Mouse (Mus musculus): ENCODE measurements at regions not wholly inside any gene's neighbourhood (a gene's known extent, or its start where the extent isn't known, plus 50 kb on each side); places are given as distances from the start of the nearest gene placed in this dataset.

DNA sequence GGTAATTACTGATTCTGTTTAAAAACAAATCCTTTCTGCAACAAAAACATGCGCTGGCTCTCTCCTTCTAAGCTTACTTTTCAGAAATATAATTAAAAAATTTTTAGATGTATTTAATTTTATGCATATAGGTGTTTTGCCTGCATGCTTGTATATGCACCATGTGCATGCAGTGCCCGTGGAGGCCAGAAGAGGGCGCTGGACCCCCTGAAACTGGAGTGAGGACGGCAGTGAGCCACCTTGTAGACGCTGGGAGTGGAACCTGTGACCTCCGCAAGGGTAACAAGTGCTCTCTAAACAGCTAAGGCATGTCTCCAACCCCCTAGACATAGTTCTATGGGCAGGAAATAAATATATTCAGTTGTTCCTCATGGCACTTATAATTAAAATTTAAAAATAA, 80.7 kb downstream of the Syf2 start:
- no peaks in the 10 kb centered on the region for H3K4me1 ChIP-seq (ENCODE audit: insufficient read depth, low read length)
- WGBS = 83% methylated on average over 6 of the region's 6 CpGs
- no peaks in the 10 kb centered on the region for H3K27me3 ChIP-seq (ENCODE audit: insufficient read depth, low read length)
- no peak overlapping the region for H3K9ac ChIP-seq (replicated peaks; ENCODE audit: low read length)
- no peak overlapping the region for H3K4me3 ChIP-seq (ENCODE audit: low read length)
- no peak overlapping the region for H3K27ac ChIP-seq (ENCODE audit: low read length)
- ATAC-seq (ENCODE audit: low FRiP score, low TSS enrichment) = no peak
- H3K4me2 ChIP-seq (replicated peaks; ENCODE audit: low read depth, low read length) = no peak overlapping the region
- no peaks in the 10 kb centered on the region for H3K36me3 ChIP-seq (ENCODE audit: insufficient read depth, low read length)
- H3K9me3 ChIP-seq (ENCODE audit: low read length) = peaks cover 4% of the 10 kb centered on the region; the same call in 1 of the 2 replicates

DNA sequence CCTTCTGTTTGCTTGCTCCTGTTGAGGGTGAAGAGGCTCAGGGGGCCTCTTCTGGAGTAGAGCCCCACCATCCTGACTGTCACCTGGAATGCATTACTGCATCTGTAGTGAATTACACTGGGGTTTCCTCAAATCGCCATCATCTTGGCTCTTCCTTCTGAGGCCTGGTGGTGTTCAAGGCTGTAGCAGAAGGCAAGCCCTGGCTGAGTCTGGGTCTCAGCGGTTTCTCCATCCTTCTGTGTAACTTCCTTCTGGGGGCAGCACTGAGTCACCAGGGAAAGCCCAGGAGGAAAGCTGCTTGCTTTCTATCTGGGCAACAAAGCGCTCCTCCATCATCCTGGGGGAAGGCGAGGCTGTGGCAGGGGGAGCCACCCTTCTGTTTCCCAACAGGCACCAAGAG, 82.2 kb downstream of the Syf2 start:
- no peak overlapping the region for H3K4me2 ChIP-seq (replicated peaks; ENCODE audit: low read depth, low read length)
- no peaks in the 10 kb centered on the region for H3K27me3 ChIP-seq (ENCODE audit: insufficient read depth, low read length)
- no peak overlapping the region for H3K9ac ChIP-seq (replicated peaks; ENCODE audit: low read length)
- peaks cover 4% of the 10 kb centered on the region; the same call in 1 of the 2 replicates for H3K9me3 ChIP-seq (ENCODE audit: low read length)
- WGBS = 78% methylated on average over 4 of the region's 4 CpGs
- ATAC-seq (ENCODE audit: low FRiP score, low TSS enrichment) = no peak
- H3K27ac ChIP-seq (ENCODE audit: low read length) = no peak overlapping the region
- no peaks in the 10 kb centered on the region for H3K36me3 ChIP-seq (ENCODE audit: insufficient read depth, low read length)
- no peaks in the 10 kb centered on the region for H3K4me1 ChIP-seq (ENCODE audit: insufficient read depth, low read length)
- no peak overlapping the region for H3K4me3 ChIP-seq (ENCODE audit: low read length)

DNA sequence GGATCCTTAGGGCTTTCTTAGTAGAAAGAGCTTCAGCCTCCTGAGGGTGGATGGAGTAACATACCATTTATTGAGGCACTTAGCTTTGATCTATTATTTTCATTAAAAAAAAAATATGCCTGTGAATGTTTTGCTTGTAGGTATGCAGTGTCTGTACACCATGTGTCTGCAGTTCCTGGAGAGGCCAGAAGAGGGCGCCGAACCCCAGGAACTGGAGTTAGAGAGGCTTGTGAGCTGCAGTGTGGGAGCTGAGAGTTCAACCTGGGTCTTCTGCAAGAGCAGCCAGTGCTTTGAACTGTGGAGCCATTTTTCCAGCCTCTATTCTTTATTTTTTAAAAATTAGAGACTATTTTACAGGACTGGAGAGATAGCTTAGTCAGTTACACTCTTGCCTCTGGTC, 83.2 kb downstream of the Syf2 start:
- no peaks in the 10 kb centered on the region for H3K4me1 ChIP-seq (ENCODE audit: insufficient read depth, low read length)
- 50% methylated on average over 2 of the region's 2 CpGs for WGBS
- H3K27me3 ChIP-seq (ENCODE audit: insufficient read depth, low read length) = no peaks in the 10 kb centered on the region
- no peak for ATAC-seq (ENCODE audit: low FRiP score, low TSS enrichment)
- peaks cover 4% of the 10 kb centered on the region; the same call in 1 of the 2 replicates for H3K9me3 ChIP-seq (ENCODE audit: low read length)
- H3K4me2 ChIP-seq (replicated peaks; ENCODE audit: low read depth, low read length) = no peak overlapping the region
- no peak overlapping the region for H3K9ac ChIP-seq (replicated peaks; ENCODE audit: low read length)
- H3K36me3 ChIP-seq (ENCODE audit: insufficient read depth, low read length) = no peaks in the 10 kb centered on the region
- no peak overlapping the region for H3K27ac ChIP-seq (ENCODE audit: low read length)
- no peak overlapping the region for H3K4me3 ChIP-seq (ENCODE audit: low read length)

- Histone ChIP-seq H3K9me3 (ENCODE audit: low read length) (peaks cover 5% of the 10 kb centered on the region; the same call in 1 of the 2 replicates), H3K4me2 (replicated peaks; ENCODE audit: low read depth, low read length) (no peak overlapping the region), H3K4me1 (ENCODE audit: insufficient read depth, low read length) (no peaks in the 10 kb centered on the region), H3K27ac (ENCODE audit: low read length) (no peak overlapping the region), H3K27me3 (ENCODE audit: insufficient read depth, low read length) (no peaks in the 10 kb centered on the region), H3K4me3 (ENCODE audit: low read length) (no peak overlapping the region), H3K36me3 (ENCODE audit: insufficient read depth, low read length) (no peaks in the 10 kb centered on the region), H3K9ac (replicated peaks; ENCODE audit: low read length) (no peak overlapping the region)
- WGBS = 20% methylated on average over 8 of the region's 8 CpGs
- no peak for ATAC-seq (ENCODE audit: low FRiP score, low TSS enrichment)
Observed at GRCm38 (mm10) chr4:135018018-135018417, 87.3 kb downstream of the Syf2 start.

- Histone ChIP-seq H3K4me2 (replicated peaks; ENCODE audit: low read depth, low read length) (no peak overlapping the region), H3K27me3 (ENCODE audit: insufficient read depth, low read length) (no peaks in the 10 kb centered on the region), H3K9ac (replicated peaks; ENCODE audit: low read length) (no peak overlapping the region), H3K27ac (ENCODE audit: low read length) (no peak overlapping the region), H3K4me3 (ENCODE audit: low read length) (no peak overlapping the region), H3K4me1 (ENCODE audit: insufficient read depth, low read length) (no peaks in the 10 kb centered on the region), H3K36me3 (ENCODE audit: insufficient read depth, low read length) (no peaks in the 10 kb centered on the region), H3K9me3 (ENCODE audit: low read length) (0 out of 2 replicates have a peak, but pooled peaks cover 5% of the 10 kb centered on the region)
- 76% methylated on average over 2 of the region's 2 CpGs for WGBS
- ATAC-seq (ENCODE audit: low FRiP score, low TSS enrichment) = no peak
Observed at GRCm38 (mm10) chr4:135019120-135019519, 88.4 kb downstream of the Syf2 start.

- no peak for ATAC-seq (ENCODE audit: low FRiP score, low TSS enrichment)
- H3K9me3 ChIP-seq (ENCODE audit: low read length) = 0 out of 2 replicates have a peak, but pooled peaks cover 5% of the 10 kb centered on the region
- 82% methylated on average over 8 of the region's 8 CpGs for WGBS
Observed at GRCm38 (mm10) chr4:135020262-135020991, 89.7 kb downstream of the Syf2 start.

DNA sequence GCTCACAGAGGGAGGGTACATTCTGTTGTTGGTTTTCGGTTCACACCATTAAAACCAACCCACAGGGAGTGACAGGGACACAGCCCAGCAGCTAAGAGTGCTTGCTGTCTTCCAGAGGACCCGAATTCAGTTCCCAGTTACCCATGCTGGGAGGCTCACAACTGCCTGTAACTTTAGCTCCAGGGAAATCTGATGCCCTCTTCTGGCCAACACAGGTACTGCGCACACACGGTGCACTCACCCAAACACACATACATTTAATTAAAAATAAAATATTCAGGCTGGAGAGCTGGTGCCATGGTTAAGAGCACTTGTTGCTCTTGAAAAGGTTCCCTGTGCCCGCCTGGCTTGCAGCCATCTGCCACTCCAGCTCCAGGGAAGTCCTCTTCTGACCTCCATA, 92.5 kb downstream of the Syf2 start:
- ATAC-seq (ENCODE audit: low FRiP score, low TSS enrichment) = no peak
- no peaks in the 10 kb centered on the region for H3K4me1 ChIP-seq (ENCODE audit: insufficient read depth, low read length)
- no peaks in the 10 kb centered on the region for H3K36me3 ChIP-seq (ENCODE audit: insufficient read depth, low read length)
- no peak overlapping the region for H3K9ac ChIP-seq (replicated peaks; ENCODE audit: low read length)
- no peak overlapping the region for H3K4me2 ChIP-seq (replicated peaks; ENCODE audit: low read depth, low read length)
- no peak overlapping the region for H3K4me3 ChIP-seq (ENCODE audit: low read length)
- WGBS = 96% methylated on average over 5 of the region's 5 CpGs
- H3K27ac ChIP-seq (ENCODE audit: low read length) = no peak overlapping the region
- no peaks in the 10 kb centered on the region for H3K27me3 ChIP-seq (ENCODE audit: insufficient read depth, low read length)
- H3K9me3 ChIP-seq (ENCODE audit: low read length) = 0 out of 2 replicates have a peak, but pooled peaks cover 5% of the 10 kb centered on the region

More at GRCm38 (mm10) chr4:135020262-135020991, 89.7 kb downstream of the Syf2 start:
- Histone ChIP-seq H3K4me3 (ENCODE audit: low read length) (no peak overlapping the region), H3K27me3 (ENCODE audit: insufficient read depth, low read length) (no peaks in the 10 kb centered on the region), H3K27ac (ENCODE audit: low read length) (no peak overlapping the region), H3K36me3 (ENCODE audit: insufficient read depth, low read length) (no peaks in the 10 kb centered on the region), H3K4me2 (replicated peaks; ENCODE audit: low read depth, low read length) (no peak overlapping the region), H3K9ac (replicated peaks; ENCODE audit: low read length) (no peak overlapping the region), H3K4me1 (ENCODE audit: insufficient read depth, low read length) (no peaks in the 10 kb centered on the region)

DNA sequence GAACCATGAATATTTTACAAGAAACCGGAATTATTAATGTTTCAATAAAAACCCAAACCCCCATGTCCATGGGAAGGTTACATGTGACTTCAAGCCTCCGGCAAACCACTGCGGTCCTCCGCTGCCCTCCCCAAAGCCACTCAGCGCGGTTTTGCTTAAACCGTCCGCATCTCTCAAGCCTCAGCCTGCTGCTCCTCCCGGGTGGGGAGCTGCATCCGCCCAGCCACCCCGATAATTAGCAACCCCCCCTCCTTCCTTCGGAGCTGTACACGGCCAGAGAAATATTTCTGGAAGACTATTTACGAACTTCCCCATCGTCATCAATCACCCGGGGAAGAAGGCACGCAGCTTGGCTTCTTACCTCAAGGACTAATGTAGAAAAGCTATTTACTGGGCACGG, 94.7 kb upstream of the Runx3 start:
- WGBS = 44% methylated on average over 18 of the region's 18 CpGs
- no peaks in the 10 kb centered on the region for H3K36me3 ChIP-seq (ENCODE audit: insufficient read depth, low read length)
- H3K27me3 ChIP-seq (ENCODE audit: insufficient read depth, low read length) = no peaks in the 10 kb centered on the region
- no peaks in the 10 kb centered on the region for H3K4me1 ChIP-seq (ENCODE audit: insufficient read depth, low read length)
- no peak for ATAC-seq (ENCODE audit: low FRiP score, low TSS enrichment)
- H3K27ac ChIP-seq (ENCODE audit: low read length) = no peak overlapping the region
- peak overlapping the region; percentile 12; the same call in 1 of the 2 replicates for H3K4me2 ChIP-seq (replicated peaks; ENCODE audit: low read depth, low read length)
- no peak overlapping the region for H3K9ac ChIP-seq (replicated peaks; ENCODE audit: low read length)
- 0 out of 2 replicates have a peak, but pooled peaks cover 5% of the 10 kb centered on the region for H3K9me3 ChIP-seq (ENCODE audit: low read length)
- H3K4me3 ChIP-seq (ENCODE audit: low read length) = no peak overlapping the region

- no peaks in the 10 kb centered on the region for H3K27me3 ChIP-seq (ENCODE audit: insufficient read depth, low read length)
- no peak overlapping the region for H3K4me3 ChIP-seq (ENCODE audit: low read length)
- no peak overlapping the region for H3K27ac ChIP-seq (ENCODE audit: low read length)
- 54% methylated on average over 8 of the region's 8 CpGs for WGBS
- H3K36me3 ChIP-seq (ENCODE audit: insufficient read depth, low read length) = no peaks in the 10 kb centered on the region
- H3K9ac ChIP-seq (replicated peaks; ENCODE audit: low read length) = no peak overlapping the region
- H3K4me2 ChIP-seq (replicated peaks; ENCODE audit: low read depth, low read length) = no peak overlapping the region
- 0 out of 2 replicates have a peak, but pooled peaks cover 5% of the 10 kb centered on the region for H3K9me3 ChIP-seq (ENCODE audit: low read length)
- H3K4me1 ChIP-seq (ENCODE audit: insufficient read depth, low read length) = no peaks in the 10 kb centered on the region
- no peak for ATAC-seq (ENCODE audit: low FRiP score, low TSS enrichment)
Observed at GRCm38 (mm10) chr4:135027136-135027535, 93.3 kb upstream of the Runx3 start.

GRCm38 (mm10) chr4:135029723-135030122, 90.7 kb upstream of the Runx3 start:
- 98% methylated on average over 2 of the region's 2 CpGs for WGBS
- H3K4me1 ChIP-seq (ENCODE audit: insufficient read depth, low read length) = no peaks in the 10 kb centered on the region
- H3K9ac ChIP-seq (replicated peaks; ENCODE audit: low read length) = no peak overlapping the region
- H3K4me2 ChIP-seq (replicated peaks; ENCODE audit: low read depth, low read length) = no peak overlapping the region
- ATAC-seq (ENCODE audit: low FRiP score, low TSS enrichment) = no peak
- no peak overlapping the region for H3K4me3 ChIP-seq (ENCODE audit: low read length)
- H3K36me3 ChIP-seq (ENCODE audit: insufficient read depth, low read length) = no peaks in the 10 kb centered on the region
- H3K9me3 ChIP-seq (ENCODE audit: low read length) = no peaks in the 10 kb centered on the region
- H3K27me3 ChIP-seq (ENCODE audit: insufficient read depth, low read length) = no peaks in the 10 kb centered on the region
- H3K27ac ChIP-seq (ENCODE audit: low read length) = no peak overlapping the region
